In genomic region chr3:98061661-98062330, GRCm38 (mm10) we compare ENCODE assay signal across 8 mouse cellular contexts. TPM values are rescaled to one million over a fixed set of nuclear protein-coding genes. Genes with fewer than 3 reads are reported as not detected.
A peak's percentile ranks its signal among the peaks of the same experiment; 100 is the strongest.
DNase-seq lines count a peak whose midpoint lies in the region; ATAC-seq and TF ChIP-seq lines count a peak whose summit lies in the region.
"Had no signal": no experiment of that assay in that cellular context is flagged by ENCODE, and none has a peak within 500 bp of the region (broad histone marks: within the 10 kb centered on the region; RNA-seq: fewer than 3 reads in every experiment).

No protein-coding gene starts in this region.

- no peaks in the 10 kb centered on the region for H3K9me3 ChIP-seq in lung, embryonic 14.5 days (ENCODE audit: low read depth, low read length)
- H3K9me3 ChIP-seq in erythroblast, embryonic 14.5 days (ENCODE audit: control insufficient read depth, low read length), result no peaks in the 10 kb centered on the region
- H3K9me3 ChIP-seq in hindbrain, postnatal 0 days (ENCODE audit: low read length), result no peaks in the 10 kb centered on the region
- H3K9me3 ChIP-seq in midbrain, embryonic 16.5 days (replicated peaks; ENCODE audit: control insufficient read depth, low read length, poor library complexity, severe bottlenecking), result no peaks in the 10 kb centered on the region

- H3K27ac ChIP-seq in lung, embryonic 14.5 days (ENCODE audit: low read depth), result peak overlapping the region; percentile 94
- H3K27ac ChIP-seq in hindbrain, postnatal 0 days, result peak overlapping the region; percentile 75; the same call in 1 of the 2 replicates
- H3K27ac ChIP-seq in midbrain, embryonic 16.5 days (ENCODE audit: low read length), result peak overlapping the region; percentile 56

- peak; percentile 15; the same call in 1 of the 2 replicates for ATAC-seq in lung, embryonic 14.5 days (ENCODE audit: insufficient read depth)
- ATAC-seq in hindbrain, postnatal 0 days, result no peak
- 0 out of 2 replicates have a peak, but pooled peaks have one; percentile 13 for ATAC-seq in midbrain, embryonic 16.5 days

- peak overlapping the region; percentile 10 for H3K4me2 ChIP-seq in lung, embryonic 14.5 days
- H3K4me2 ChIP-seq in hindbrain, postnatal 0 days (ENCODE audit: low read depth, low read length), result no peak overlapping the region
- H3K4me2 ChIP-seq in midbrain, embryonic 16.5 days (ENCODE audit: low read length), result no peak overlapping the region

- no peaks in the 10 kb centered on the region for H3K36me3 ChIP-seq in lung, embryonic 14.5 days (ENCODE audit: insufficient read depth)
- peaks cover 7% of the 10 kb centered on the region for H3K36me3 ChIP-seq in erythroblast, embryonic 14.5 days (ENCODE audit: control insufficient read depth)
- no peaks in the 10 kb centered on the region for H3K36me3 ChIP-seq in hindbrain, postnatal 0 days (ENCODE audit: insufficient read depth, low read length)
- H3K36me3 ChIP-seq in midbrain, embryonic 16.5 days (ENCODE audit: control insufficient read depth, insufficient read depth, low read length), result no peaks in the 10 kb centered on the region

- no peak for TF ChIP-seq CTCF in lung, embryonic 14.5 days (IDR thresholded peaks at IDR 0.05; ENCODE audit: low read depth)
- TF ChIP-seq CTCF in hindbrain, postnatal 0 days (IDR thresholded peaks at IDR 0.05; ENCODE audit: low read depth), result no peak

- WGBS in lung, embryonic 14.5 days, result 19% methylated on average over 13 of the region's 13 CpGs
- 38% methylated on average over 13 of the region's 13 CpGs for WGBS in hindbrain, postnatal 0 days
- 38% methylated on average over 13 of the region's 13 CpGs for WGBS in midbrain, embryonic 16.5 days

- no peaks in the 10 kb centered on the region for H3K27me3 ChIP-seq in lung, embryonic 14.5 days (ENCODE audit: insufficient read depth, low read length)
- no peaks in the 10 kb centered on the region for H3K27me3 ChIP-seq in erythroblast, embryonic 14.5 days (ENCODE audit: control insufficient read depth)
- H3K27me3 ChIP-seq in hindbrain, postnatal 0 days (ENCODE audit: insufficient read depth, low read length), result no peaks in the 10 kb centered on the region
- no peaks in the 10 kb centered on the region for H3K27me3 ChIP-seq in midbrain, embryonic 16.5 days (ENCODE audit: control insufficient read depth, insufficient read depth, low read depth, low read length)

- no peak overlapping the region for H3K9ac ChIP-seq in lung, embryonic 14.5 days
- no peak overlapping the region for H3K9ac ChIP-seq in hindbrain, postnatal 0 days (replicated peaks; ENCODE audit: low read length)
- H3K9ac ChIP-seq in midbrain, embryonic 16.5 days (ENCODE audit: low read depth, low read length), result peak overlapping the region; percentile 3; the same call in 1 of the 2 replicates

- H3K4me3 ChIP-seq in lung, embryonic 14.5 days (ENCODE audit: low read depth, low read length), result no peak overlapping the region
- peak overlapping the region; percentile 26 for H3K4me3 ChIP-seq in erythroblast, embryonic 14.5 days (replicated peaks)
- H3K4me3 ChIP-seq in hindbrain, postnatal 0 days (ENCODE audit: low read length), result no peak overlapping the region
- no peak overlapping the region for H3K4me3 ChIP-seq in midbrain, embryonic 16.5 days (ENCODE audit: low read depth, low read length)

- peaks cover 53% of the 10 kb centered on the region for H3K4me1 ChIP-seq in lung, embryonic 14.5 days (ENCODE audit: insufficient read depth)
- H3K4me1 ChIP-seq in erythroblast, embryonic 14.5 days (ENCODE audit: control insufficient read depth), result peaks cover 54% of the 10 kb centered on the region
- peaks cover 31% of the 10 kb centered on the region for H3K4me1 ChIP-seq in hindbrain, postnatal 0 days (ENCODE audit: insufficient read depth, low read length)
- peaks cover 32% of the 10 kb centered on the region for H3K4me1 ChIP-seq in midbrain, embryonic 16.5 days (ENCODE audit: control insufficient read depth, insufficient read depth, low read length)

- peak; percentile 41 for DNase-seq in lung, embryonic 14.5 days
- no peak for DNase-seq in lung, postnatal 4 days
- no peak for DNase-seq in hindbrain, postnatal 0 days (ENCODE audit: low spot score)
- DNase-seq in thymus, postnatal 25 days, result no peak
- no peak for DNase-seq in right cerebral cortex, postnatal 10 days (ENCODE audit: low spot score in 2 of 2)
- DNase-seq: cerebellum, postnatal 25 days had no signal

RNA-seq across cellular contexts. Expression of gene Notch2, which starts 48.5 kb away (rescaled TPM):
- 43.8 and 45.1 TPM in 2 replicates for polyA plus RNA-seq in lung, embryonic 14.5 days (2014; fragmentation: Nextera tagmentation; extraction: Ambion mirVana)
- polyA plus RNA-seq in erythroblast, embryonic 14.5 days (2012), result 0.05 and 0.08 TPM in 2 replicates
- 37.7 and 44.9 TPM in 2 replicates for total RNA-seq in hindbrain, postnatal 0 days (2014; rRNA removed)
- 9.5 and 9.9 TPM in 2 replicates for polyA plus RNA-seq in hindbrain, postnatal 0 days (2015; fragmentation: Nextera tagmentation; extraction: Ambion mirVana)
- 6.6 and 7.0 TPM in 2 replicates for polyA plus RNA-seq in midbrain, embryonic 16.5 days (2015; fragmentation: Nextera tagmentation; extraction: Ambion mirVana)
